Mouse (Mus musculus): ENCODE results near the gene Ehmt2.
A peak's percentile ranks its signal among the peaks of the same experiment; 100 is the strongest.

Gene Ehmt2

GRCm38 (mm10) chr17:34898160-34898586, at the start of gene Ehmt2, which contains the start of gene C2:
TSS of gene Ehmt2 (plus strand) at chr17:34898469.
TSS of gene C2 (minus strand) at chr17:34898265.
- DNase-seq: peak; percentile 76

GRCm38 (mm10) chr17:34849722-34850516, 48.4 kb upstream of the Ehmt2 start, which contains the start of the genes Skiv2l and Nelfe:
TSS of gene Skiv2l (minus strand) at chr17:34850210.
TSS of gene Nelfe (plus strand) at chr17:34850391.
- DNase-seq: peak; percentile 98

GRCm38 (mm10) chr17:34850517-34851125, 47.6 kb upstream of the Ehmt2 start:
- DNase-seq: no peak

- no peak for DNase-seq
Measured at GRCm38 (mm10) chr17:34853511-34853910, 44.8 kb upstream of the Ehmt2 start.

GRCm38 (mm10) chr17:34854761-34855160, 43.5 kb upstream of the Ehmt2 start:
- no peak for DNase-seq

- DNase-seq: peak; percentile 68
Measured at GRCm38 (mm10) chr17:34855825-34856224, 42.4 kb upstream of the Ehmt2 start.

- DNase-seq: no peak
Measured at GRCm38 (mm10) chr17:34858670-34859069, 39.6 kb upstream of the Ehmt2 start.

- no peak for DNase-seq
Measured at GRCm38 (mm10) chr17:34860514-34860913, 37.8 kb upstream of the Ehmt2 start.

- DNase-seq: peak; percentile 38
Measured at GRCm38 (mm10) chr17:34861704-34862415, 36.4 kb upstream of the Ehmt2 start.

GRCm38 (mm10) chr17:34862416-34863081, 35.7 kb upstream of the Ehmt2 start, which contains the start of gene Cfb:
TSS of gene Cfb (minus strand) at chr17:34862518.
- no peak for DNase-seq

- no peak for DNase-seq
Measured at GRCm38 (mm10) chr17:34865981-34866380, 32.3 kb upstream of the Ehmt2 start.

- no peak for DNase-seq
Measured at GRCm38 (mm10) chr17:34874321-34874720, 23.9 kb upstream of the Ehmt2 start.

GRCm38 (mm10) chr17:34879336-34879879, 18.9 kb upstream of the Ehmt2 start, which contains the start of gene Zbtb12:
TSS of gene Zbtb12 (plus strand) at chr17:34879483.
- no peak for DNase-seq

GRCm38 (mm10) chr17:34881166-34881565, 17.1 kb upstream of the Ehmt2 start:
- DNase-seq: no peak

- no peak for DNase-seq
Measured at GRCm38 (mm10) chr17:34881683-34882310, 16.5 kb upstream of the Ehmt2 start, which contains the start of gene Gm20547. TSS of gene Gm20547 (minus strand) at chr17:34882042.

- DNase-seq: no peak
Measured at GRCm38 (mm10) chr17:34883332-34883731, 14.9 kb upstream of the Ehmt2 start.

- DNase-seq: no peak
Measured at GRCm38 (mm10) chr17:34884704-34885103, 13.6 kb upstream of the Ehmt2 start.

- no peak for DNase-seq
Measured at GRCm38 (mm10) chr17:34885615-34886014, 12.7 kb upstream of the Ehmt2 start.

- no peak for DNase-seq
Measured at GRCm38 (mm10) chr17:34887942-34888341, 10.3 kb upstream of the Ehmt2 start.

- DNase-seq: no peak
Measured at GRCm38 (mm10) chr17:34890074-34890743, 8.1 kb upstream of the Ehmt2 start.

GRCm38 (mm10) chr17:34891377-34891776, 6.9 kb upstream of the Ehmt2 start:
- no peak for DNase-seq
